Mouse (Mus musculus): ENCODE results near the gene Csmd2.

- TF ChIP-seq GATA1 (IDR thresholded peaks at IDR 0.05; ENCODE audit: borderline replicate concordance, low read length) (no peak), CTCF (IDR thresholded peaks at IDR 0.05; ENCODE audit: low read depth, low read length) (no peak), TAL1 (conservative IDR thresholded peaks at IDR 0.05; ENCODE audit: low read depth, low read length) (no peak)
These were observed 11.6 kb downstream of the Csmd2 start for GRCm38 (mm10) chr4:127999281-127999680.
